Mouse (Mus musculus): ENCODE measurements around the gene Ryr3.

DNA sequence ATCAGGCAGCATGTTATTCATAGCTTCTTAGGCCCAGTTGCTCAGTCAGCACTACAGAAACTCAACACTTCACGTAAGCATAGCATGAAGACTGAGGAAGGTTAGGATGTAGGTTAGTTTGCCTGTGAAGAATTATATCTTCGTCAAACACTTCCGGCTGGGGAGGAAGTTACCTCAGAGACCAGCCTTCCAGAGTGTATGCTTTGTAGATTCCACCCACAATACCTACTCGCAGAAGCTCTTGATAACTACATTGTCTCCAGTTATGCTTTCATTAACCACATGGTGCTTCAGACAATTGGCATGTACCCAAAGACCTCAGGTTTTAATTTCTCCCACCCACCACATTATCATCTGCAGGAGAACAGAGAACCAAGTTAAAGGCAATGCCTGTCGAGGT lies 535.1 kb downstream of the Ryr3 start:
- TF ChIP-seq POLR2A (IDR thresholded peaks at IDR 0.05; ENCODE audit: low read depth, low read length): no peak
- no peak for TF ChIP-seq CTCF (IDR thresholded peaks at IDR 0.05; ENCODE audit: extremely low read depth, insufficient read length, insufficient replicate concordance, low read depth, low read length)

Measured in small intestine, adult 2 months (tissue).